Mouse (Mus musculus) frontal cortex, adult 2 months (tissue): ENCODE measurements at regions not wholly inside any gene's neighbourhood (a gene's known extent, or its start where the extent isn't known, plus 50 kb on each side); places are given as distances from the start of the nearest gene placed in this dataset.

Experiments used
- DNase-seq, 2 experiments: peaks; one replicate each; pipeline ENCODE4 v3.0.0; 2022; ENCODE audit warnings: low spot score in 1 of 2; ENCODE audit errors: extremely low spot score in 1 of 2

DNA sequence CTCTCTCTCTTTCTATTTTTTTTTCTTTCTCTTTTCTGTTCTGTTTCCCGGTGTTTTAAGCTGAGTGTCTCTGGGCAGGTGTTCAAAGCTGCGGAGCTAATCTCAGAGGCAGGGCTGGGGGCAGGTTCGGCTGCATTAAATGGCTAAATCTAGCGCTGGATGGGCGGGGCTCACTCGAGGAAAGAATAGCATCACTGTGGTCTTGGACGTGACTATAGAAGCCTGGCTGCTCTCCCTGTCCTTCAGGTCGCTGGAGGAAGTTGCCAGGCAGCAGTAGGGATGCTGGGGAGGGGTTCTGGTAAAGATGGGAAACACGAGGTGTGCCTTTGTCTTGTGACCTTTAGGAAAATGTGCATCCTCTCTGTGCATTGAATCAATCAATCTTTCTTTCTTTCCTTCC, 88.0 kb upstream of the Runx3 start:
- DNase-seq, result peak; percentile 30 to 65

GRCm38 (mm10) chr4:135033302-135033701, 87.2 kb upstream of the Runx3 start:
- DNase-seq, result no peak

DNA sequence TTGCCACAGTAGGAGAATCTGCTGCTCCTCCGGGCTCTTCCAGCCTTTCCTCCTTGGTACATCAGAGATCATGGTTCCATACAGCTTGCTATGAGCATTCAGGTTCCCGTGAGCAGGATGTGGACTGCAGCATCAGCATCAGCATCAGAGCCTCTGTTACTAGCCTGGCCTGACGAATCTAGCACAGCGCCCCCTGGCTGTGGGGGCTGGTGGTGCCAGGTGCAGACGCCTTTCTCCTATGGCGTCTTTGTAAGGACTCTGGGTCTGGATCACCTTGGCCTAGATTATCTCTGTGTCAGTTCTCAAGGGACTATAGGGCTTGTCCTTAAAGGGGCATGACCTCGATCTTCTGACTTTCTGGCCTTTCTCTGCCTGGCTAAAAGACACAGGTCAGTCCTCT, 86.0 kb upstream of the Runx3 start:
- DNase-seq, result peak in 1 of 2 experiments; percentile 46

DNA sequence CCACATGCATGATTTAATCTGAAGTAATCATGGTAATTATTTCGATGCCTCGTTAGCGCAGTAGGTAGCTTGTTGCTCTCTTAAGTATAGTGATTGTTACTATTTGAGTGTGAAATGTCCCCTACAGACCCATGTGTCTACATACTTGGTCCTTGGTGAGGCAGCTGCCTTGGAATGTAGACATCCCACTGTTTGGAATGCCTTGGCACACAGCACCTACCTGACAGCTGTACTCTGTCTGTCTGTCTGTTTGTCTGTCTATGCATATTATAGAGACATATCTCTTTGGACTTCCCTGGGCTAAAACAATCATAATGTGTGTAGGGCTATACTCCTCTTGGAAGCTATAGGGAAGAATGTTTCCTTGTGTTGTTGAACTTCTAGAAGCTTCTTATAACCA, 83.7 kb upstream of the Runx3 start:
- DNase-seq, result no peak

GRCm38 (mm10) chr4:135039234-135039633, 81.2 kb upstream of the Runx3 start:
- no peak for DNase-seq

DNA sequence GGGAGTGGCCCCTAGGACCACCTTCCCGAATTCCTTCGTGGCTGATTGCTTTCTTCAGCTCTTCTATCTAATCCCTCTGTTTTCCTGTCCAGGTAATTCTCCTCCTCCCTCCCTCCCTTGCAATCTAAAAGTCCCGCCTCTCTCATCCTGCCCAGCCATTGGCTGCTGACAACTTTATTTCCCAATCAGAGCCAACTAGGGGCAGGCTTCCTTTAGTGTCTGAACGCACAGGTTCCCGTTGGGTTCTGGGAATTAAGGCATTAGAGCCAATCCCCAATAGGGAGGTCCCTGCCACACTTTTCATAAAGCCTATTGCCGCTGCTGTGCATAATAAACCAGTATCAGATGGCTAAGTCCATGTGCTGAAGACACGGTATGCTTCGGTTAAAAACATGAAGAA, 78.5 kb upstream of the Runx3 start:
- DNase-seq, result no peak

GRCm38 (mm10) chr4:135042501-135042900, 78.0 kb upstream of the Runx3 start:
- no peak for DNase-seq

DNA sequence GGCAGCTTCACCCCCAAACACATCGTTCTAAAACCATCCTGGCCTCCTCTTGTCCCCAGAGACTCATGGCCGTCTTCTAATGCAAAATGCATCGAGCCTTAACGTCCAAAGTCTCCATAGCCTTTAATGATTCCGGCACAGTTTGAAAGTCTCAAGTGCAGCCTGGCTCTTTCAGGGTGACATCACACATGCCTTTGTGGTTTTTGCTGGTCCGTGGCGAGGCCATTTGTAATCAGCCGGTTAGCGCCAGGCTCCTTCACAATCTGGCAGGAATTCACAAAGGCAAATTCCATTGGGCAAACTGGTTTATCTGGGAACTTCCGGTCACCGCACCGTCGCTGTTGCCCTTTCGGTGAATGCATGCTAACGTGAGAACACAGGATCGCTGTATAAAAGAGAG, 75.4 kb upstream of the Runx3 start:
- no peak for DNase-seq

DNA sequence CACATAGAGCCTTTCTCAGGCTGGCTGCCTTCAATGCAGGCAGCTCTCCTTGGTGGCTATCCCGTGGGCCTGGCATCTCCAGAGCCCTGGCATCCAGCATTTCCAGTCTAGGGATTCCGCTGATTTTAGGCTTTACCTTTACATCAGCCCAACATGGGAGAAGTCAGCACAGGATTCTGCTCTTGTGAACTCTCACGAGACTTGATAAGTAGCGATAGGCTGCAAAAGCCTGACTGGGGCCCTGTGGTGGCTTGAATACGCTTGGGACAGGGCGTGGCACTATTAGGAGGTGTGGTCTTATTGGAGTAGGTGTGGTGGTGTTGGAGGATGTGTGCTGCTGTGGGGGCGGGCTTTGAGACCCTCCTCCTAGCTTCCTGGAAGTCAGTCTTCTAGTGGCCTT, 73.8 kb upstream of the Runx3 start:
- DNase-seq, result no peak

DNA sequence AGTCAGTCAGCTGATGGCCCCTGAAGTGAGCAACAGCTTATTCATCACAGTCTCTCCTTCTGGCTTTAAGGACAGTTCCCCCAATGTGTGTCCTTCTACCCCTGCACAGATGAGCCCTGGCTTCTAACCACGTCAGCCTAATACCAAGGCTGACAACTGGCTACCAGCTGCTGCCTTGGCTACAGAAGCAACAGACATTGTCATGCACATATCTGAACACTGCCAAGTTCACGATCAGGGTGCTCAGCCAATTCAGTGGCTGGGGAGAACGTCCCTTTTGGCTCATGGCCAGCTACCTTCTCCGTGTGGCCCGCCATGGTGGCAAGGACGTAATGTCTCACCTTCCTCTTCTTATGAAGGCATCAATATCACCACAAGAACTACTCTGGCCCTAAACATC, 73.2 kb upstream of the Runx3 start:
- DNase-seq, result no peak

- no peak for DNase-seq
Measured at GRCm38 (mm10) chr4:135047771-135048170, 72.7 kb upstream of the Runx3 start.

DNA sequence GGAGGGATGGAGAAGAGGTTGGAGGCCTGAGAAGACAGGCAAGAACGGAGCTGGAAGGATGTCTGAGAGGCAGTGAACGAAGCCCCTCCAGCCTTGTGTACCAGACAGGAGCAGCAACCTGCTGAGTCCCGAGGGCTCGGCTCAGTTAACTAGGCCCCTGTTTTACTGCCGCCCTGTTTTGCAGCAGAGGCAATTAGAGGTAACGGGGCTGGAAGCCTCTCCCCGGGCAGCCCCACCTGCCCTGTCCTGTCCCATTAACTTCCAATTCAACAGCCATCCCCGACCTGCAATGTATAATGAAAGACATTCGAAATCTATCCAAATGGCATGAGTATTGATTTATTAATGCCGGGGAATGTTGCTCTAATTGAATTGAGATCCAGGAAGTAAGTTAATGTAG, 70.5 kb upstream of the Runx3 start:
- DNase-seq, result no peak

- DNase-seq, result no peak
Measured at GRCm38 (mm10) chr4:135051466-135051865, 69.0 kb upstream of the Runx3 start.

DNA sequence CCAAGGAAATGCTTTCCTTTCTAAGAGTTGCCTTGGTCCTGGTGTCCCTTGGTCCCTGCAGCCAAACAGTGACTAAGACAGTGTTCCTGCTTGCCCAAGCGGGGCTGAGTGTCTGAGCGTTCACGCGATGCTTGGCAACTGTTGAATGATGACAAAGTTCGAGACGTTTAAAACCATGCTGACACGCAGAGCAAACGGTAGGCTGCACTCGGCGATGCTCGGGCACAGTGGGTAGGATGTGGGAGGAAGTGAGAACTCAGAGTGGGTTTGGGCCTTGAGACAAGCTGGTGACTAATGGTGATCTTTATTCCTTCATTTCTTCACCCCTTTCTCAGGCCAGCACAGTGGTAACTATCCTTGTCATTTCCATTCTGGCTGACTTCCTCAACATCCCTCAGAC, 66.9 kb upstream of the Runx3 start:
- DNase-seq, result no peak

DNA sequence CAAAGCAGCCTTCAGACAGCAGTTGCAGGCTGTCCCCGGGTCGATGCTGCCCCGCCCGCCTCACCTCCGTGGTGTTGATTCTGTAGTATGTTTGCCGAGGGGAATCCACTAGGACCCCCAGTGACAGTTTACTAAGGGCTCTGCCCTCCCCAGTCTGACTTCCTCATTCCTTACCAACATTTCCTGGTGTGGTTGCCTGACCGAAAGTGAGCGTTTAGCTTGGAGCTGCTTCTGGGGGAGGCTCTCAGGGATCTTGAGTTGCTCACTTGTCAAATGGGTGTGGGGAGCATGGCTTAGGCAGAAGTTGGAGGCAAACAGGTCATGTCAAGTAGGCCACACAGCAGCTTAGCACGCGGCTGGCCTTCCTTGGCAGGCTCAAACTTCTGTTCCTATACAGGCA, 66.1 kb upstream of the Runx3 start:
- no peak for DNase-seq

DNA sequence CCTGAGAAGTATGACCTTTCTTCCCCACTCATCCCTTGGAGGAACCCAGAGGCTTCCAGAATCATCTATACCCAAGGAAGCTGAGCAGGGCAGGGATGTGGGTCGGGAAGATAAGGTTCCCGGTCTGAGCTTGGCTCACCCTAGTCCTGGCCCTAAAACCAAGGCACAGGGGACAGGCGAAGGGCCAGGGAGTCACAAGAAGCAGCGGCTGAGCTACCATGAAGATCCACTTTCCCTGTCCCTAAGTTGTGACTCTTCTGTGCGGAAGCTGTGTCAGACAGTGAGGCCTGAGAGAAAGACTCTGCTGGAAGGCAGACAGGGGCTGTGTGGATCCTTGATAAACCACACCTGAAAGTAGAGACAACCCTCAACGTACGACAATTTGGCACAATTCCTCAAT, 64.1 kb upstream of the Runx3 start:
- DNase-seq, result no peak

- no peak for DNase-seq
Measured at GRCm38 (mm10) chr4:135057286-135057685, 63.2 kb upstream of the Runx3 start.

- DNase-seq, result no peak
Measured at GRCm38 (mm10) chr4:135058895-135059294, 61.6 kb upstream of the Runx3 start.

DNA sequence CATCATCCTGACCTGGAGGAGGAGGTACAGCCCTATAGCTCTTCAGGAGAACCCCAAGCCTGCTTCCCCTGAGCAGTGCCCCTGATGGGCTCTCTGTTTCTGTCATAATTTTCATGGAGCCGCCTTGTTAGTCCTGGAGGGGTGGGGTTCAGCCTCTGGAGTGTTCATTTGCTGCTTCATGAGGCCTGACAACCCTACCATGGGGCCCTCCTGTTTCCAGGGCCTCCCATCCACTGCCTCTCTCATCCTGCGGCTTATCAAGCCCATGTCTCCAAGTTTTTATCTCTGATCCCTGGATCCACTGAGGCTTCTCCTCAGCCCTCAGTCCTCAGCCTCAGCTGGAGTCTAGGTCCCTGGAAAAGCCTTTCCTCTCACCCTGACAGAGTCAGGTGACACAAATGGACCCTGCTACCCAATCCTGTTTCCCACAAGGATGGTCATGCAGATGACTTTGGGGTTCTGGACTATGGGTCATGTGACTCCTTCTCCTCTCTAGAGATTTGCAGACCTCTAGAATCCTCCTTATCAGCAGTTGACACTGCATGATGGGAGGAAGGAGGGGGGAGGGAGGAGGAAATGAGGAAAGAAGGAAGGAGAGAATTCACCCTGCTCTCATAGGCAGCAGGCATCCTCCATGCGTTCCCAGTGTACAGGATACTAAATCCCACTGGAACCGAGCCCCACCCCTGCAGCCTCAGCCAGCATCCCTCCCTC, 59.3 kb upstream of the Runx3 start:
- DNase-seq, result no peak

DNA sequence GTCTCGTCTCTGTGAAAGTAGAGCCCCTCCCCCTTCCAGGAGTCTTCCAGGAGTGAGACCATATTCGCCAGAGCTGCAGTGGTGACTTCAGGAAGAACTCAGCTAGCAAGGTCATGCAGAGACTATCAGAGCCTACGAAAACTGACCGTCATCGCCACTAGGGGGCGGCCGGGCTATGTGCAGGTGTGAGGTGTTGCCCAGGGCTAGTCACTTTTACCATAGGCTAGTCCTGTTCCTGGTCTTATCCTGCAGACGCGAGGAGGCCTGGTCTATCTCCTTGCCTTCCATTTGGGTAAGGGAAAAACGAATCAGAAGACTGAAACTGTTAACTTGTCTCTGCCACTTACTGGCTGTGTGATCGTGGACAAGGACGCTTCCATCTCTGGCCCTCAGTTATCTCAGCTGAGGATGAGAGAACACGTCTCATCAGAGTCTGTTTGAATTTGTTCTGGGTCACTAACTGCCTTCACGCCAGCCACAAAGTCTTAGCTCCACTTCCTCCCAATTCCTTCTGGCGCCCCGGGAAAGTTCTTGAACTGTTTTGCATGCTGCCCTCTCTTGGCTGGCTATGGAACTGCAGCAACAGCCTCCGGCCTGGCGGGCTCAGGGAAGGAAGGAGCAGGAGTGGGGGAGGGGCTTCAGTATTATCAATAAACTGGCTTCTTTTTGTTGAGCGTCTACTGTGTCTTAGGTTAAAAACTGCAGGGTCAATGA, 53.5 kb upstream of the Runx3 start:
- DNase-seq, result peak; percentile 18 to 88

DNA sequence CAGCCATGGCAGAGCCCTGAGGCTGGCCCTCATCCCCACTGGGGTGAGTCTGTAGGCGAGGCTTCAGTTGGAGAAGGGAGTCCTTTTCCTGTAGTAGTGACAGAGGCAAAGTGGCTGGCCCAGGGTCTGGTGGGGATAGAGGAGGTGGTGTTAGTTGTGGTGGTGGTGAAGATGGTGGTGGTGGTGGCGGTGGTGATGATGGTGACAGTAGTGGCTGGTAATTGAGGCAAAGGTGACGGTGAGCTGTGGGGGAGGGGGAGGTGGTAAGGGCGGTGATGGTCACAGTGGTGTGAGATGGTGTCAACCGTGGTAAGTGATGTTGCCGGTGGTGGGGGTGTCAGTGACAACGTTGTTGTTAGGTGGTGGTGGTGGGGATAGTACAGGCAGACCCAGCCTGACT, 52.6 kb upstream of the Runx3 start:
- DNase-seq, result no peak

DNA sequence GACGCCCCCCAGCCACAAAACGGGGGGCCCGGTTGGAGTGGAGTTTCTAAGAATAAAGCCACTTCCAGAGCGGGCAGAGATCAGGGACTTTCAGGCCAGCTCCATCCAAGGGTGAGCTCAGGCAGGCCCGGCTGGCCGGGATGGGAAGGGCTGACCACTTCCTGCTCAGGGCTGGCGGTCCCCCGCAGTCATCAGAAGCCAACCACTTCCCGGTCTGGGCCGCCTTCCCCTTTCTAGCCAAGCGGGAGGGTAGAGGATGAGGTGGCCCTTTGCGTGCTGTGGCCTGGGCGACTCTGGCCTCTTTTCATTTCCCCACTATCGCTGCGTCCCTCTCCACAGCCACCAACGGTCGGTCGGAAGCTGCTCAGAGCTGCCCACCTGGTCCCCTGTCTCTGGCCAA, 50.6 kb upstream of the Runx3 start:
- no peak for DNase-seq
